12 mouse cellular contexts compared by ENCODE assay signal in the genomic region with DNA sequence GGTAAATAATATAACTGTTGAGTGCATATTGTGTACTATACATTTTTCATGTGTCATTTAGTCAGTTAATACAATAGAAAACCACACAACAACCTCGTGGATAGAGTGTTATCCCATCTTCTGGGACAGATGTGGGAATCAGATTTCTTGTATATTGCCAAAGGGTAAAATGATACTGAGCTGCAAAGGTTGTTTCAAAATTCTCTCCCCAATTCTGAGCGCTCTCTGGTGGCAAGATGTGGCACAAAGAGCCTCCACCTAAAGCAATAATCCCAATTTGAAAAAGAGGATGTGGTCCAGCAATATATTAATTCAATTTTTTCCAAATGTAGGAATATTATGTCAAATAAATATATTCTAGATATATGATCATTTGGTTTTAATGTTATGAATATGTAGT. TPM values are rescaled to one million over a fixed set of nuclear protein-coding genes. Genes with fewer than 3 reads are reported as not detected.
A peak's percentile ranks its signal among the peaks of the same experiment; 100 is the strongest.
DNase-seq lines count a peak whose midpoint lies in the region; ATAC-seq and TF ChIP-seq lines count a peak whose summit lies in the region.
"Had no signal": no experiment of that assay in that cellular context is flagged by ENCODE, and none has a peak within 500 bp of the region (broad histone marks: within the 10 kb centered on the region; RNA-seq: fewer than 3 reads in every experiment).

No protein-coding gene starts in this region.

- H3K27me3 ChIP-seq in kidney, postnatal 0 days (ENCODE audit: insufficient read depth, low read length): no peaks in the 10 kb centered on the region
- H3K27me3 ChIP-seq in thymus, adult 2 months (ENCODE audit: control insufficient read depth, insufficient read depth, low read length): no peaks in the 10 kb centered on the region
- H3K27me3 ChIP-seq in heart, embryonic 11.5 days (ENCODE audit: control insufficient read depth, insufficient read depth, low read length): no peaks in the 10 kb centered on the region
- H3K27me3 ChIP-seq: hindbrain, embryonic 12.5 days; neural tube, embryonic 15.5 days had no signal

- H3K9me3 ChIP-seq in kidney, postnatal 0 days (replicated peaks; ENCODE audit: low read length): no peaks in the 10 kb centered on the region
- H3K9me3 ChIP-seq in heart, embryonic 11.5 days (replicated peaks; ENCODE audit: control insufficient read depth, low read length): no peaks in the 10 kb centered on the region
- H3K9me3 ChIP-seq: hindbrain, embryonic 12.5 days; megakaryocyte, embryonic 14.5 days; neural tube, embryonic 15.5 days had no signal

- H3K27ac ChIP-seq in kidney, postnatal 0 days: no peak overlapping the region
- H3K27ac ChIP-seq in thymus, adult 2 months (ENCODE audit: control insufficient read depth, insufficient read depth, low read length): no peak overlapping the region
- no peak overlapping the region for H3K27ac ChIP-seq in heart, embryonic 11.5 days (ENCODE audit: low read depth, low read length)
- H3K27ac ChIP-seq: hindbrain, embryonic 12.5 days; neural tube, embryonic 15.5 days had no signal

- no peak overlapping the region for H3K9ac ChIP-seq in kidney, postnatal 0 days (ENCODE audit: low read depth, low read length)
- no peak overlapping the region for H3K9ac ChIP-seq in heart, embryonic 11.5 days (ENCODE audit: low read depth, low read length)
- H3K9ac ChIP-seq: hindbrain, embryonic 12.5 days; neural tube, embryonic 15.5 days had no signal

- TF ChIP-seq POLR2A in thymus, adult 2 months (IDR thresholded peaks at IDR 0.05; ENCODE audit: control insufficient read depth, extremely low read depth, insufficient read depth, low read length, poor library complexity): no peak

- DNase-seq in adrenal gland, postnatal 25 days: peak; percentile 4
- no peak for DNase-seq in adrenal gland, adult 8-10 months
- peak; percentile 28 for DNase-seq in kidney, postnatal 0 days (ENCODE audit: low spot score)
- no peak for DNase-seq in kidney, adult 18-20 months
- DNase-seq in thymus, adult 2 months: peak; percentile 25
- no peak for DNase-seq in thymus, adult 18-20 months
- no peak for DNase-seq in spleen, adult 12 weeks (ENCODE audit: low spot score)
- DNase-seq: left cerebral cortex, postnatal 4 days had no signal

- no peak overlapping the region for H3K4me3 ChIP-seq in kidney, postnatal 0 days (replicated peaks; ENCODE audit: low read depth, low read length)
- no peak overlapping the region for H3K4me3 ChIP-seq in thymus, adult 2 months (ENCODE audit: control insufficient read depth, insufficient read depth, low read length)
- no peak overlapping the region for H3K4me3 ChIP-seq in heart, embryonic 11.5 days (ENCODE audit: low read depth, low read length)
- H3K4me3 ChIP-seq: hindbrain, embryonic 12.5 days; megakaryocyte, embryonic 14.5 days; neural tube, embryonic 15.5 days had no signal

- no peak overlapping the region for H3K4me2 ChIP-seq in kidney, postnatal 0 days (ENCODE audit: low read length)
- H3K4me2 ChIP-seq in heart, embryonic 11.5 days: no peak overlapping the region
- H3K4me2 ChIP-seq: hindbrain, embryonic 12.5 days; neural tube, embryonic 15.5 days had no signal

- WGBS in kidney, postnatal 0 days: 20% methylated on average over 2 of the region's 2 CpGs
- 27% methylated on average over 2 of the region's 2 CpGs for WGBS in thymus, adult 2 months
- WGBS in heart, embryonic 11.5 days (ENCODE audit: insufficient replicate concordance): 27% methylated on average over 2 of the region's 2 CpGs

- no peaks in the 10 kb centered on the region for H3K36me3 ChIP-seq in kidney, postnatal 0 days (ENCODE audit: insufficient read depth, low read length)
- no peaks in the 10 kb centered on the region for H3K36me3 ChIP-seq in thymus, adult 2 months (ENCODE audit: control insufficient read depth, insufficient read depth, low read length)
- no peaks in the 10 kb centered on the region for H3K36me3 ChIP-seq in heart, embryonic 11.5 days (ENCODE audit: control insufficient read depth, insufficient read depth, low read length)
- H3K36me3 ChIP-seq: hindbrain, embryonic 12.5 days; neural tube, embryonic 15.5 days had no signal

- TF ChIP-seq CTCF in kidney, postnatal 0 days (IDR thresholded peaks at IDR 0.05; ENCODE audit: low read depth): peak; percentile 55
- no peak for TF ChIP-seq CTCF in thymus, adult 2 months (IDR thresholded peaks at IDR 0.05; ENCODE audit: borderline replicate concordance, control insufficient read depth, extremely low read depth, insufficient read depth, low read length, poor library complexity)

- ATAC-seq in kidney, postnatal 0 days (replicated peaks; ENCODE audit: low FRiP score, low read depth): no peak
- ATAC-seq in heart, embryonic 11.5 days (replicated peaks; ENCODE audit: insufficient number of reproducible peaks, low FRiP score, low TSS enrichment): no peak

- H3K4me1 ChIP-seq in kidney, postnatal 0 days (replicated peaks; ENCODE audit: insufficient read depth, low read length): no peaks in the 10 kb centered on the region
- no peaks in the 10 kb centered on the region for H3K4me1 ChIP-seq in thymus, adult 2 months (replicated peaks; ENCODE audit: control insufficient read depth, insufficient read depth, low read length)
- no peaks in the 10 kb centered on the region for H3K4me1 ChIP-seq in heart, embryonic 11.5 days (ENCODE audit: control insufficient read depth, insufficient read depth, low read length)

RNA-seq across cellular contexts. Expression of a gene that starts 5.7 kb away (rescaled TPM):
- 1.6 and 2.1 TPM in 2 replicates for total RNA-seq in adrenal gland, postnatal 25 days (2021)
- total RNA-seq in adrenal gland, adult 8-10 months (2022): 1 to 10 TPM; 1.5 to 4.0 (median 2.8) TPM
- polyA plus RNA-seq in kidney, postnatal 0 days (2015; fragmentation: Nextera tagmentation; extraction: Ambion mirVana): 2.0 and 2.4 TPM in 2 replicates
- 2.3 and 2.6 TPM in 2 replicates for polyA plus RNA-seq in thymus, adult 2 months (2012; rRNA removed)
- polyA plus RNA-seq in heart, embryonic 11.5 days (2014; fragmentation: Nextera tagmentation; extraction: Ambion mirVana): 10.1 and 11.5 TPM in 2 replicates

Comparison
In these comparisons a context has a peak if more than half of its experiments do, and no peak if none do; other contexts are left out.
1. DNase-seq: peak in adrenal gland, postnatal 25 days (single experiment), kidney, postnatal 0 days (single experiment) and thymus, adult 2 months (single experiment); none in adrenal gland, adult 8-10 months (single experiment), kidney, adult 18-20 months (single experiment), thymus, adult 18-20 months (0 of 2) and spleen, adult 12 weeks (single experiment).